Mouse (Mus musculus): ENCODE measurements around the gene Ube2j1. TPM values are rescaled to one million over a fixed set of nuclear protein-coding genes. Genes with fewer than 3 reads are reported as not detected.

Gene Ube2j1
- 103 and 124 TPM in 2 replicates for polyA plus RNA-seq (2011; ENCODE audit: insufficient read length, low read depth, missing spikeins)

DNA sequence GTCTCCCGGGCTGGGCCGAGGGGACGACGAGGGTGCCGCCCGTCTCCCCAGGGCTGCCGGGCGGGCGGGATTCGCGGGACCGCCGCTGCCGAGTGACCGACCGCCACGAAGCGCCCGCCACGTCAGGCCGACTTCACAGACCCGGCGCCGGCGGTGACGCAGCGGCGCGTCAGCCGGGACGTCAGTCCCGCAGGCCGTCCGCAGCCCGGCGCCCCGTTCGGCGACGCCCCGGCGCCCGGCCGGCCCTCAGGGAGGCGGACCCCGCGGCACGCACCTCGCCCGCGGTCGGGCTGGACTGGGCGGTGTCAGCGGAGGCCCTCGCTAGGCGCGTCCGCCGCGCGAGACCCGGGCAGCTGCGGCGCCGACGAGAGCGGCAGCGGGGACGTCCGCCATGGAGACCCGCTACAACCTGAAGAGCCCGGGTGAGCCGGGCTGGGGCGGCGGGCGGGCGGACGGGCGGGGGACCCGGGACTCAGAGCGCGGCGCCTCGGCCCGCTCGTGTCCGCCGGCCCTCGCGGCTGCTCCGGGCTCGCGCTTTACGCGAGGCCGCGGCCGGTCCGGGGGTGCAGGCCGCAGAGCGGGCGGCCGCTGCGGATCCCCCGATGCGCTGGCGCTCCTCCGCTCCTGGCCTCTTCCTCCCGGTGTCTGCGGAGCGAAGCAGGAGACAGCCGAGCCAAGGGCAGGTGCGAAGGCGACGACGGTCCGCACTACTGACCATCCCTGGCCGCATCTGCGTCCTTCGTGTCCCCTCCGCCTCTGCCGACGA lies at the start of gene Ube2j1:
Gene Ube2j1 (plus strand): TSS at position 222 of the 766 bp plus-strand sequence.
- peak within 1 kb of the TSS; percentile 100 for H3K4me3 ChIP-seq (ENCODE audit: insufficient read depth, low read length)
- H3K4me1 ChIP-seq (ENCODE audit: control insufficient read depth, insufficient read depth, low read length), result peaks cover 4% of the 10 kb centered on the region; the same call in 1 of the 2 replicates
- TF ChIP-seq POLR2A (IDR thresholded peaks at IDR 0.05; ENCODE audit: low read depth, low read length), result peak; percentile 75
- no peak for TF ChIP-seq CTCF (IDR thresholded peaks at IDR 0.05; ENCODE audit: borderline replicate concordance, insufficient read depth, low read length)
- peak within 1 kb of the TSS; percentile 86 for H3K27ac ChIP-seq (ENCODE audit: insufficient read depth, low read length)

DNA sequence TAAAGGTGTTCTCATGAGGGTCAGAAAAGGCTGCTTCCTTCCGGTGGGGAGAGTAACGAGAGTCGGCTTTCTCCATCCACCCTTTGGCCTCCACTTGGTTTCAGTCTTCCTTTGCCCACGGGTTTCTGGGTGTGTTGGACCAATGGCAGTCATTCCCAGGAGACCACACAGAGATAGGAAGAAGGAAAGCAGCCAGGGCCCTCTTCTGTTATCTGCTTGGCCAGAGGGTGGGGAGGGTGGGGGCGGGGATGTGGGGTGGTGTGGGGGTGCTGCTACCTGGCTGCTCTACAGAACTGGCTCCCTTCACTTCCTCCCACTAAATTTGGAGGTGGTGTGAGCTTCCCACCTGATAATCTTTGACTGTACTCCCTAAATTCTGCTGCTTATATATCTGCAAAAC lies 49.6 kb upstream of the Ube2j1 start:
- H3K4me3 ChIP-seq (ENCODE audit: insufficient read depth, low read length), result no peak overlapping the region
- no peak for TF ChIP-seq CTCF (IDR thresholded peaks at IDR 0.05; ENCODE audit: borderline replicate concordance, insufficient read depth, low read length)
- no peak for TF ChIP-seq POLR2A (IDR thresholded peaks at IDR 0.05; ENCODE audit: low read depth, low read length)
- H3K27ac ChIP-seq (ENCODE audit: insufficient read depth, low read length), result no peak overlapping the region

DNA sequence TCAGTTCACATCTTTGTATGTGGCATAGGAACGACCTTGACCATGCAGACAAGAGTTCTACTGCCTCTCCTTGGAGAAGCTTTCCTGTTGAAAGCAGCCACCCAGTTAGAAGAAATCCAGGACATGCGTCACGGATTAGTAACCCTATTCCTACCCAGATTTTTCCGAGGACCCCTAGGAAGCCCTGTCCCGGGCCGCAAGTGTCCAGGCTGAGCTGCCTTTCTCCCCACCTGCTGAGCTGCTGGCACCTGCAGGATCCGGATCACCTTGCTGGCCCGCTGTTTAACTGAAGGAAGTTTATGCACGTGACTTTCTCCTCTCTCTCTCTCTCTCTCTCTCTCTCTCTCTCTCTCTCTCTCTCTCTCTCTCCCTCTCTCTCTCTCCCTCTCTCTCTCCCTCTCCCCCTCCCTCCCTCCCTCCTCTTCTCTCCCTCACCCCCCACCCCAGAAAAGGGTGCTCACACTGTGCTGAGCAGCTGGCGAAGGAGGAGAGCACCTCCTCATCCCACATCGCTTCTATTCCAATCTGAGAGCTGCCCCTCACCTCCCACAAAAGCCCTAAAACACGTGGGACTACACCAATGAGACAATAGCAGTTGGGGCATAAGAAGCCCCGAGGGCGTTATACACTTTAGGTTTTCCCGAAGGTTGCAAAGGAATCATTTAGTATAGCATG lies 49.0 kb upstream of the Ube2j1 start:
- TF ChIP-seq POLR2A (IDR thresholded peaks at IDR 0.05; ENCODE audit: low read depth, low read length) (no peak), CTCF (IDR thresholded peaks at IDR 0.05; ENCODE audit: borderline replicate concordance, insufficient read depth, low read length) (no peak)
- no peaks in the 10 kb centered on the region; the same call in 1 of the 2 replicates for H3K4me1 ChIP-seq (ENCODE audit: control insufficient read depth, insufficient read depth, low read length)
- H3K4me3 ChIP-seq (ENCODE audit: insufficient read depth, low read length), result 0 out of 2 replicates have a peak overlapping the region, but pooled peaks have one; percentile 73
- no peak overlapping the region for H3K27ac ChIP-seq (ENCODE audit: insufficient read depth, low read length)

More for the DNA sequence above, 49.6 kb upstream of the Ube2j1 start:
- no peaks in the 10 kb centered on the region; the same call in 1 of the 2 replicates for H3K4me1 ChIP-seq (ENCODE audit: control insufficient read depth, insufficient read depth, low read length)

DNA sequence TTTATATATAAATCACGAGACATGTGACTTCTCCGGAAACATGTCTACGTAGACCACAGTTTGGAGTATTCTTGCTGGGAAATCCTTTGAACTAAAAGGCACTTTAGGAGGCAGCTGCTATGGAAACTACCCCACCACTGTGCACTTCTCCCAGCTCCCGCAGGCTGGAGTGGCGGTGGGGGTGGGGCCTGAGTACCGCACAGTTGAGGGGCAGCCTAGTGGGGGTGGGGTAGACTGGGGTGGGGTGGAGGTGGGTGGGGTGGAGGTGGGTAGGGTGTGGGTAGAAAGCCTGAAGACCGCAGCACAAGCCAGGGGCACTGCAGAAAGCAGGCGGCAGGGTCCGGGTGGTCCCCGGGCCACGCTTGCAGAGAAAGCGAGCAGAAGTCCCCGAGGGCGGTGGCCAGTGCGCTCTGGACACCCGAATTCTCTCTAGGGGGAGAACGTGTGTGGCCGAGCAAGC lies 48.5 kb upstream of the Ube2j1 start, which contains the start of gene Rragd:
Gene Rragd (plus strand): TSS at position 322 of the 460 bp plus-strand sequence.
- Histone ChIP-seq H3K4me3 (ENCODE audit: insufficient read depth, low read length) (peak within 1 kb of the TSS; percentile 73), H3K27ac (ENCODE audit: insufficient read depth, low read length) (no peak within 1 kb of the TSS), H3K4me1 (ENCODE audit: control insufficient read depth, insufficient read depth, low read length) (no peaks in the 10 kb centered on the region; the same call in 1 of the 2 replicates)
- TF ChIP-seq POLR2A (IDR thresholded peaks at IDR 0.05; ENCODE audit: low read depth, low read length) (no peak), CTCF (IDR thresholded peaks at IDR 0.05; ENCODE audit: borderline replicate concordance, insufficient read depth, low read length) (no peak)

DNA sequence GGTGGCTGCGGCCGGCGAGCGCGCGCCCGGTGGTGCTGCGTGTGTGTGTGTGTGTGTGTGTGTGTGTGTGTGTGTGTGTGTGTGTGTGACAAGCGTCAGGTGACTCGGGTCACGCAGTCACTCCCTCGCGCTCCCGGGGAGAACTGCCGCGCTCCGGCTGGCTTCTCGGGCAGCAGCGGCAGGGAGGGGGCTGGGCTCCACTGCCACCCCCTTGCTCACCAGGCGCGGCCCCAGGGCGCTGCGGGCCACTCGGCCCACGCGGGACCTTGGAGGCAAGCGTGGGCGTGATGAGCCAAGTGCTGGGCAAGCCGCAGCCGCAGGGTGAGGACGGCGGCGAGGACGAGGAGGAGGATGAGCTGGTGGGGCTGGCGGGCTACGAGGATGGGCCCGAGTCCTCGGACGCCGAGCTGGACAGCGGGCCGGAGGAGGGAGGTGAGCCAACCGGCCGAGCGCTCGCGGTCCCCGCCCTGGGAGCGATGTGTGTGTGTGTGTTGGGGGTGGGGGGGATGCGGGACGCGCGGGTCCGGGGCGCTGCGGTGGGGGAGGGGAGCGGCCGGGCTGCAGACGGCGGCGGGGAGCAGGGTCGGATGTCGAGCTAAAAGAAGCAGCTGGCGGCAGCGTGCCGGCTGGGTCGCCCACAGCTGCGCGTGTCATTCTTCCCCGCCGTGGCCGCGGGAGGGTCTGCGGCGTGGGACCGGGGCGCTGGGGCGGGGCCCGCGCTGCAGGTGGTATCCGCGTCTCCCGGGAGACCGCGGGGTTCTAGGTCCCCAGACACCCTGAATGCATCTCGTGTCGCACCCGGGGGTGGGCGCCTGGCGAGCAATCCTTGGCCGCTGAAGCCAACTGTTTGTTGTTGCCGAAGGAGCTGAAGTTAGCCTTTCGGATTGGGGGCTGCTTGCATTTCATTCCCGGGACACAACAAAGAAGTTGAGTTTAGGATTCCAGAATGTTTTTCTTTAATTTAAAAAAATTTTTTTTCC lies 47.8 kb upstream of the Ube2j1 start:
- H3K27ac ChIP-seq (ENCODE audit: insufficient read depth, low read length), result no peak overlapping the region
- TF ChIP-seq POLR2A (IDR thresholded peaks at IDR 0.05; ENCODE audit: low read depth, low read length), result no peak
- TF ChIP-seq CTCF (IDR thresholded peaks at IDR 0.05; ENCODE audit: borderline replicate concordance, insufficient read depth, low read length), result no peak
- H3K4me3 ChIP-seq (ENCODE audit: insufficient read depth, low read length), result peak overlapping the region; percentile 73
- H3K4me1 ChIP-seq (ENCODE audit: control insufficient read depth, insufficient read depth, low read length), result no peaks in the 10 kb centered on the region; the same call in 1 of the 2 replicates

DNA sequence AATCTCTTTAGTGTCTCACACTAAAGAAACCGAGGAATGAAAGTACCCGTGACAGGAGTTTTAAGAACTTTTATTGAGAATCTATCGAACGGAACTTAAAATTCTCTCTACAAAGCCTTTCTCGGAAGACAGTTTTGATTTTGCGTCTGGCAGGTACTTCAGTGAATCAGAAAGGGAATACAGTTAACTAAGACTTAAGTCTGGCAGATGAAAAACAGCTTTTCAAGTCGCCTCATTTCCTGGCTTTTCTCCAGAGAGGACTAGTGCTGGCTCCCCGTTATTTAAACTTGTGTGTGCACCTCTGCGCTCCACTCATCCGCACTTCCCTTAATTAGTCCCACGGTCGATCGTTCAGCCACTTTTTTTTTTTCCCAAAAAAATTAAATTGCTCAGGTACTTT lies 47.0 kb upstream of the Ube2j1 start:
- no peak for TF ChIP-seq CTCF (IDR thresholded peaks at IDR 0.05; ENCODE audit: borderline replicate concordance, insufficient read depth, low read length)
- no peak overlapping the region for H3K27ac ChIP-seq (ENCODE audit: insufficient read depth, low read length)
- no peaks in the 10 kb centered on the region; the same call in 1 of the 2 replicates for H3K4me1 ChIP-seq (ENCODE audit: control insufficient read depth, insufficient read depth, low read length)
- peak overlapping the region; percentile 73 for H3K4me3 ChIP-seq (ENCODE audit: insufficient read depth, low read length)

DNA sequence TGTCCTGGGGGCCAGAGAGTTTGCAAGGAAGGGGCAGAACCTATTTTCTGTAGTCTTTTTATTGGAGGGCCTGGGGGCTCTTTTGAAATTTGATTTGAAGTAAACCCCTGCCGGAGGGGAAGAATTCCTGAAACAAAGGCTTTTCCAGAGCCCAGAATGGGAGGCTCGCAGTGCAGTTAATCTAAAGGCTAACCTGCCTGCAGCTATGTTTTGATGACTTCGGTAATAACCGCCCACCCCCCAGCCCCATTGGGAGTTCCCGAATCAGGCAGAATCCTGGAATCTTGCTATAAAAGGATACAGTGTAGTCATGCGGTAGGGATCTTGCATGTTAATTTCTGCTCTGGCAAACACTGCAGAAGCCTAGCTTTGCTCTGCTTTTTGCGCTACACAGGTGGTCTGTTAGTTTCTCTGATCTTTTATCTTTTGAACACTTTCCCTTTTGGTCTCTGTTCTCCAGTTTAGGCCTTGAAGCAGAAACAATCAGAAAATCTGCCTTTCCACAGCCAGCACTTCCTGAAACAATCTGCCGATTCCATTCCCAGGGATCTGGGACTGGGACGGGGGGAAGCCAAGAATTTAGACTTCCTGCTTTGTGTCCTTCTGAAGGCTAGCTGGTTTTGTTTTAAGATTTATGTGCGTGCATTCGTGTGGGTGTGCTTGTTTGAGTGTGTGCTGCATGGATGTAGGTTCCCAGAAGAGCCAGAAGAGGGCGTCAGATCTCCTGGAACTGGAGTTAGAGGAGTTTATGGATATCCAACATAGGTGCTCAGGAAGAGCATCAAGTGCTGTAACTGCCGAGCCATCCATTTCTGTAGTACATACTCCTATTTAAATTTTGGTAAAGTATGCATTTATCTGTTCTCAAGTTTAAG lies 46.2 kb upstream of the Ube2j1 start:
- Histone ChIP-seq H3K4me1 (ENCODE audit: control insufficient read depth, insufficient read depth, low read length) (no peaks in the 10 kb centered on the region; the same call in 1 of the 2 replicates), H3K27ac (ENCODE audit: insufficient read depth, low read length) (no peak overlapping the region), H3K4me3 (ENCODE audit: insufficient read depth, low read length) (no peak overlapping the region)
- TF ChIP-seq CTCF (IDR thresholded peaks at IDR 0.05; ENCODE audit: borderline replicate concordance, insufficient read depth, low read length), result no peak
- TF ChIP-seq POLR2A (IDR thresholded peaks at IDR 0.05; ENCODE audit: low read depth, low read length), result no peak

DNA sequence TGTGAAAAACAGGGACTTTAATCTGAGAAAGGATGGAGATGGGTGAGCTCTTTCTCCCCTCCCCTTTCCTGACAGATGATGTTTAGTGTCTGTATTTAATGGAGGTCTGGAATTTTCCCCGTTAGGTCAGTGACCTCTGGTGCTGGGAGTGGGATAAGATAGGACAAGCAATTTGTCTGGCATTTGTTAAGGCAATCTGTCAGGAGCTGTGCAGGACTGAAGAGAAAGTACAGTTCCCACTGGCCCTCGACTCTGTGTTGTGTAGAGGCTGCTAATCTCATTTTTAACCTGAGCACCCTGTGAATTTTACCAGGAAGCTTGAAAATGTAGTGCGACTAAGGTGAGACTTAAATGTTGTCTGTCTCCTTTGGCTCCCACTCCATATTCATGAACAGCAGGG lies 45.5 kb upstream of the Ube2j1 start:
- TF ChIP-seq CTCF (IDR thresholded peaks at IDR 0.05; ENCODE audit: borderline replicate concordance, insufficient read depth, low read length) (no peak), POLR2A (IDR thresholded peaks at IDR 0.05; ENCODE audit: low read depth, low read length) (no peak)
- H3K4me1 ChIP-seq (ENCODE audit: control insufficient read depth, insufficient read depth, low read length), result no peaks in the 10 kb centered on the region; the same call in 1 of the 2 replicates
- no peak overlapping the region for H3K27ac ChIP-seq (ENCODE audit: insufficient read depth, low read length)
- no peak overlapping the region for H3K4me3 ChIP-seq (ENCODE audit: insufficient read depth, low read length)
